Mouse (Mus musculus) limb, embryonic 14.5 days (tissue): ENCODE measurements around the gene Susd1. TPM values are rescaled to one million over a fixed set of nuclear protein-coding genes. Genes with fewer than 3 reads are reported as not detected.
A peak's percentile ranks its signal among the peaks of the same experiment; 100 is the strongest.

ENCODE experiments used
- ATAC-seq: fragments of 200-750 bp; cut with Nextera tagmentation; 2 replicates; pipeline ENCODE4 v1.8.0; 2017; ENCODE audit warnings: low read depth, moderate number of reproducible peaks, moderate TSS enrichment; ENCODE audit not compliant: low FRiP score
- DNase-seq: peaks from one replicate; pipeline ENCODE4 v3.0.0-alpha.2; 2015; ENCODE audit warnings: low spot score
- H3K27ac ChIP-seq: fragments of 300-500 bp; sonication (generic); replicated peaks from 2 replicates; pipeline ENCODE4 v1.5.1; 2014; ENCODE audit warnings: low read depth, mild to moderate bottlenecking, low read length, moderate library complexity, mixed read lengths
- H3K27me3 ChIP-seq: fragments of 300-500 bp; sonication (generic); 2 replicates; pipeline ENCODE4 v1.6.1; 2014; ENCODE audit warnings: low read length, mixed read lengths; ENCODE audit not compliant: control insufficient read depth, insufficient read depth
- H3K36me3 ChIP-seq: fragments of 300-500 bp; sonication (generic); 2 replicates; pipeline ENCODE4 v1.6.1; 2014; ENCODE audit warnings: mild to moderate bottlenecking, low read length, moderate library complexity, mixed read lengths; ENCODE audit not compliant: control insufficient read depth, insufficient read depth
- H3K4me1 ChIP-seq: fragments of 300-500 bp; sonication (generic); 2 replicates; pipeline ENCODE4 v1.6.1; 2014; ENCODE audit warnings: antibody characterized with exemption, low read length, mixed read lengths; ENCODE audit not compliant: control insufficient read depth, insufficient read depth
- H3K4me2 ChIP-seq: fragments of 300-500 bp; sonication (generic); replicated peaks from 2 replicates; pipeline ENCODE4 v1.6.1; 2014; ENCODE audit warnings: low read depth, mild to moderate bottlenecking, low read length, moderate library complexity; ENCODE audit not compliant: severe bottlenecking
- H3K4me3 ChIP-seq: fragments of 300-500 bp; sonication (generic); replicated peaks from 2 replicates; pipeline ENCODE4 v1.5.1; 2014; ENCODE audit warnings: low read length
- H3K9ac ChIP-seq: fragments of 300-500 bp; sonication (generic); 2 replicates; pipeline ENCODE4 v1.6.1; 2014; ENCODE audit warnings: mild to moderate bottlenecking, low read depth, low read length, moderate library complexity; ENCODE audit not compliant: severe bottlenecking
- H3K9me3 ChIP-seq: fragments of 300-500 bp; sonication (generic); 2 replicates; pipeline ENCODE4 v1.6.1; 2016; ENCODE audit warnings: low read length; ENCODE audit not compliant: control insufficient read depth
- POLR2A ChIP-seq: fragments of 200-500 bp; IDR thresholded peaks from 2 replicates; pipeline ENCODE4 v1.8.0; 2012; ENCODE audit warnings: inconsistent platforms, mild to moderate bottlenecking, moderate library complexity, borderline replicate concordance; ENCODE audit not compliant: insufficient read depth, insufficient read length; ENCODE audit errors: extremely low read depth
- WGBS: fragments of 180-500 bp; shearing (Covaris S2); extraction: QIAGEN DNeasy Blood & Tissue Kit; methylation state at CpG from one replicate; pipeline ENCODE4 v1.1.7; 2014; 5-methylcytosine and 5-hydroxymethylcytosine counted together
- polyA plus RNA-seq, 2 experiments: library from polyadenylated mRNA; depleted of rRNA in 1 of 2; stranded (reverse) in 1 of 2; unstranded in 1 of 2; fragments of >200 nt; fragmentation: Nextera tagmentation in 1 of 2; extraction: Ambion mirVana in 1 of 2; gene quantifications; 2 replicates each; pipeline versions ENCODE4 v1.2.1 to v1.2.3; 2012 to 2014

Gene Susd1
- 5.6 and 6.5 TPM in 2 replicates for polyA plus RNA-seq (2012; rRNA removed)
- 1.7 and 2.3 TPM in 2 replicates for polyA plus RNA-seq (2014; fragmentation: Nextera tagmentation; extraction: Ambion mirVana)

DNA sequence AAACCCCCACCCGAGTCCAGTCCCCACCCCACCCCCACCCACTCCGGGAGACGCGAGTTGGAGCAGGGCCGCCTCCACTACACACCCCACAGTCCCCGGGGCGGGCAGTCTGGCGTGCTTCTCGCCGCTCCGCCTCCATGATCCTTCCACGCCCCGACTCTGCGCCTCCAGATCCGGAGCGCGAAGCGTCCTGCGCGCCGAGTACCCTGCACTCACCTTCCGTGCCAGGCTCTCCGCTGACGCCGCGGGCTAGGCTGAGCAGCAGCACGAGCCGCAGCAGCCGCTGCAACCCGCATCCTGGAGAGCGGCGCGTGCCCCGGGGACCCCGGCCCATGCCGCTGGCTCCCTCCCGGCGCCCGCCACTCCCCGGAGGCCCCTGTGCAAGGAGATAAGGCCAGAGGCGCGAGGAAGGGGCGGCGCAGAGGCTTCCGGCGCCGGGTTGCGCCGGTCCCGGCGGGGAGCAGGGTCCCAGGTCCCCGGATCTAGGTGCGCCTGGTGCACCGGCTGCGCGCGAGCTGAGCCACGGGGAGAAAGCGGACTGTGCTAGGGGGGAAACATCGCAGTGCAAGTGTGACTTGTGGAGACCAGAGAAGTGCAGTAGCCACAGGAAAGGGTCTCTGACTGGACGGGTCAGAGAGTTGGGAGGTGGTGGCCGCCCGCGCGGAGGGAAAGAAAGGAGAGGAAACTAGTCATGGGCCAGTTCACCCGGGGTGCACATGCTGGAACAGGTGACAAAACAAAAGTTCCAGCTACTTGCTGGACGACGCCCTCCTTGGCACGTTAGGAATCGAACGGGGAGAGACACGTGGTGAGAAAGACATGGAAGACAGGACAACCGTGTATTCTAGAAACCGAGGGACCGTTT, at the start of gene Susd1:
TSS of gene Susd1 (minus strand) at position 644 of the 865 bp plus-strand sequence.
- Histone ChIP-seq H3K4me1 (no peaks in the 10 kb centered on the region), H3K27ac (no peak within 1 kb of the TSS), H3K9me3 (no peaks in the 10 kb centered on the region), H3K27me3 (peaks cover 14% of the 10 kb centered on the region; the same call in 1 of the 2 replicates), H3K9ac (peak within 1 kb of the TSS; percentile 73), H3K36me3 (no peaks in the 10 kb centered on the region), H3K4me2 (peak within 1 kb of the TSS; percentile 98), H3K4me3 (peak within 1 kb of the TSS; percentile 55)
- 0 out of 2 replicates have a peak, but pooled peaks have one; percentile 19 for TF ChIP-seq POLR2A
- DNase-seq (peak; percentile 27), ATAC-seq (peak; percentile 76)
- 1% methylated on average over 70 of the region's 75 CpGs for WGBS

DNA sequence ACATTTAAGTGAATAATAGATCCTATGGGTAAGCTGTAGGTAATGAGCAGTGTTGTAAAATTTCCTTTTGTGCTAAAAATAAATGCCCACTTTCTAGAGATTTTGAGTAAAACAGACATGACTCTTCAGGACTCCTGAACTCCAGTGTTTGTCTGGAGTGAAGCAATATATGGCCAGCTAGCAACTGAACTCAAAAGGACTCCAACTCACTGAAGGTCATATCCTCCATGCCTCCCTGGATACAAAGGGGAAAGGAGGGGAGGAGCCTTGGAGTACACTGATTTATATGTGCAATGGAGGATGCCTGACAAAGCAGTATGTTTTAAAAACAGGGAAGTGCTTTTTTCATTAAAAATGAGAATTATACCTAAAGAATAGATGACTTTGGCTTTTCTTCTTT, 32.9 kb upstream of the Susd1 start:
- ATAC-seq (no peak), DNase-seq (no peak)
- H3K27ac ChIP-seq = no peak overlapping the region
- TF ChIP-seq POLR2A = no peak
- H3K4me2 ChIP-seq = no peak overlapping the region
- no peak overlapping the region for H3K9ac ChIP-seq
- no peak overlapping the region for H3K4me3 ChIP-seq
- H3K27me3 ChIP-seq = no peaks in the 10 kb centered on the region
- H3K4me1 ChIP-seq = no peaks in the 10 kb centered on the region
- no peaks in the 10 kb centered on the region for H3K9me3 ChIP-seq
- H3K36me3 ChIP-seq = peaks cover 13% of the 10 kb centered on the region; the same call in 1 of the 2 replicates

DNA sequence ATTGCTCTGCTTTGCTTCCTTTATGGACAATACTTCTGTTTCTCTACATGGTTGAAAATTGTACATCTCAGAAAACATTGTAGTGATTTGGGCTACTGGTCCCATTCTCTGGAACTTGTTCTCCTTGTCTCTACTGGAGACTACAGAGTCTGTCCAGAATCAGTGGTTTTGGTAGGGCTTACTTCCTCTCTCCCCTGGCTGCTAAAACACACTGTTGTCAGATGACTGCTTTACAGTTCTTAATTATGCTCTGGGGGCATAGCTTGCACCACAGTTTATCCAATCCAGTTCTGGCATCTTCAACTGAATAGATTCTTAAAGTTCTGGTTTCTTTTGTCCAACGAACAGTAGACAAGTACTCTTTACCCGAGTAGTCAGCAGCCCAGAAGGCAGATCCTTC, 27.0 kb upstream of the Susd1 start:
- no peak overlapping the region for H3K9ac ChIP-seq
- no peaks in the 10 kb centered on the region for H3K9me3 ChIP-seq
- 61% methylated on average over 2 of the region's 2 CpGs for WGBS
- no peak overlapping the region for H3K4me2 ChIP-seq
- H3K27me3 ChIP-seq = no peaks in the 10 kb centered on the region
- H3K36me3 ChIP-seq = no peaks in the 10 kb centered on the region
- no peak for DNase-seq
- no peak overlapping the region for H3K27ac ChIP-seq
- no peak for TF ChIP-seq POLR2A
- H3K4me3 ChIP-seq = no peak overlapping the region
- ATAC-seq = no peak
- no peaks in the 10 kb centered on the region for H3K4me1 ChIP-seq

DNA sequence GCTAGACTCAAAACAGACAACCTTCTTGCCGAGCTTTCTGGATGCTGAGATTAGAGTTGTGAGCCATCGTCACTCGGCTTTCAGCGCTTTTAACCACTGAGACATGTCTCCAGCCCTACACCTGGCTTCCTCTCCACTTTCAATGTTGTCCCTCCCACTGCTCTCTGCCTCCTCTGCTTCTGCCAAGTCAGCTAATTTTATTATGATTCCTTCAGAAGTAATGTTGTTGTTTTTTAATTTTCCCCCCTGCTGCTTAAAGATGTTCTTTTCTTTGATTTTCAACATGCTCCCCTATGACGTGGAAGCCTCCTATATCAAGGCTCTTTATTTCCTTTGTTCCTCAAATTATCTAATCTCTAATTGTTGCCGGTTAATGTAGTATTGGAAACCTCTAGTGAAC, 26.2 kb upstream of the Susd1 start:
- Histone ChIP-seq H3K9ac (no peak overlapping the region), H3K4me2 (no peak overlapping the region), H3K36me3 (no peaks in the 10 kb centered on the region), H3K9me3 (no peaks in the 10 kb centered on the region), H3K27ac (no peak overlapping the region), H3K27me3 (no peaks in the 10 kb centered on the region), H3K4me3 (no peak overlapping the region), H3K4me1 (no peaks in the 10 kb centered on the region)
- TF ChIP-seq POLR2A = no peak
- WGBS = 80% methylated on average over 6 of the region's 6 CpGs
- ATAC-seq (no peak), DNase-seq (no peak)

DNA sequence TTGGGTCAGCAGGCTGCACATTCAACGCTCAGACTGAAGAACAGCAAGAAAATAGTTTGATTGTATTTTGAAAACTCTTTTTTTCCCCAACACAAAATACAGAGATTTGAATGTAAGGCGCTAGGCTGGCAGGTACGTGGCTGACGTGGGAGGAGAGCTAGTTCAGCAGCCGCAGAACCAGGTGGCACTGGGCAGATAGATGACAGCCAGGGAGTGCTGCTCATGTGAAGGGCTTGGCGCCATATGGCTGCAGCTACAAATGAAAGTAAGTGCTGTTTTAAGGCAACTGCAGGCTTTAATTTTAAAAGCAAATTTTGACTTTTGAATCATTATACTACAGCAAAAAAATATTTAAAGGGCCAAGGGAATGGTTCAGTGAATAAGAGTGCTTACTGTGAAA, 24.1 kb upstream of the Susd1 start:
- ATAC-seq = no peak
- H3K4me1 ChIP-seq = no peaks in the 10 kb centered on the region
- no peaks in the 10 kb centered on the region for H3K27me3 ChIP-seq
- DNase-seq = no peak
- no peak overlapping the region for H3K4me2 ChIP-seq
- H3K9me3 ChIP-seq = no peaks in the 10 kb centered on the region
- H3K4me3 ChIP-seq = no peak overlapping the region
- H3K27ac ChIP-seq = no peak overlapping the region
- H3K9ac ChIP-seq = no peak overlapping the region
- H3K36me3 ChIP-seq = no peaks in the 10 kb centered on the region
- 75% methylated on average over 6 of the region's 6 CpGs for WGBS
- no peak for TF ChIP-seq POLR2A
